Mouse (Mus musculus) right cerebral cortex, postnatal 36 days (tissue): ENCODE measurements around the gene Gm20906.
"Not testable (repeated sequence)": the region's sequence is repeated elsewhere in the genome, so short reads cannot be mapped to it uniquely, and the experiment has no call there.

Experiments
- DNase-seq, 2 experiments: peaks; one replicate each; pipeline ENCODE4 v3.0.0; 2022; ENCODE audit warnings: low spot score in 2 of 2, mixed read lengths in 1 of 2

Gm20906 gene

DNA sequence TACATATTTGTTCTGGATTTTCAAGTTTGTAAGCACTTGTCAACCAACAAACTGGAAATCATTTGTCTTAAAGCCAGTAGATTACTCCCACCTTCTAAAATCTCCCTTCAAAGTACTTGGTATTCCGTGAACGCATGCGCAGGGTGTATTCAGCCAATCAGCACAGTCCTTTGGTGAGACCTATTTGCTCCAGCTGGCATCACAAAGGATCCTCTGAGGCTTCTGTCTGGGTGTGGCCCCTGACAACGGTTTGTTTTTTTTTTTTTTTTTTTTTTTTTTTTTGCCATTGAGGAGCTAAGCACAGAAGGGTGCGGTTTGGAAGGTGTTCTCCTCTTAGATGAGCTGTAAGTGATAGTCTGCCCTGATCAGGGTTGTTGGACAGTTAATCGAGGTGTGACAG is at the start of gene Gm20906:
Gene Gm20906, plus strand, starts transcription at position 301 of the 400 bp plus-strand sequence.
- DNase-seq: not testable (repeated sequence)
